Mouse (Mus musculus) midbrain, embryonic 14.5 days (tissue): ENCODE results near the gene D430042O09Rik. TPM values are rescaled to one million over a fixed set of nuclear protein-coding genes. Genes with fewer than 3 reads are reported as not detected.

Source experiments
- ATAC-seq: fragments of 200-750 bp; cut with Nextera tagmentation; 2 replicates; pipeline ENCODE4 v1.8.0; 2017; ENCODE audit warnings: moderate number of reproducible peaks, moderate library complexity; ENCODE audit not compliant: low FRiP score, low TSS enrichment
- DNase-seq: peaks from one replicate; pipeline ENCODE4 v3.0.0-alpha.2; 2015
- H3K27ac ChIP-seq: fragments of 300-500 bp; sonication (generic); replicated peaks from 2 replicates; pipeline ENCODE4 v1.5.1; 2014; ENCODE audit warnings: mild to moderate bottlenecking, low read depth, low read length, moderate library complexity
- H3K27me3 ChIP-seq: fragments of 300-500 bp; sonication (generic); 2 replicates; pipeline ENCODE4 v1.6.1; 2014; ENCODE audit warnings: low read length, control low read depth, mixed read lengths; ENCODE audit not compliant: control insufficient read depth, insufficient read depth
- H3K36me3 ChIP-seq: fragments of 300-500 bp; sonication (generic); 2 replicates; pipeline ENCODE4 v1.6.1; 2014; ENCODE audit warnings: low read length, control low read depth; ENCODE audit not compliant: control insufficient read depth, insufficient read depth
- H3K4me1 ChIP-seq: fragments of 300-500 bp; sonication (generic); 2 replicates; pipeline ENCODE4 v1.6.1; 2014; ENCODE audit warnings: mild to moderate bottlenecking, antibody characterized with exemption, low read length, control low read depth; ENCODE audit not compliant: control insufficient read depth, insufficient read depth
- H3K4me2 ChIP-seq: fragments of 300-500 bp; sonication (generic); 2 replicates; pipeline ENCODE4 v1.6.1; 2014; ENCODE audit warnings: mild to moderate bottlenecking, low read length, moderate library complexity
- H3K4me3 ChIP-seq: fragments of 300-500 bp; sonication (generic); replicated peaks from 2 replicates; pipeline ENCODE4 v1.5.1; 2014; ENCODE audit warnings: low read depth, low read length
- H3K9ac ChIP-seq: fragments of 300-500 bp; sonication (generic); replicated peaks from 2 replicates; pipeline ENCODE4 v1.6.1; 2014; ENCODE audit warnings: mild to moderate bottlenecking, low read length, moderate library complexity
- H3K9me3 ChIP-seq: fragments of 300-500 bp; sonication (generic); 2 replicates; pipeline ENCODE4 v1.6.1; 2016; ENCODE audit warnings: low read length, control low read depth, mixed read lengths; ENCODE audit not compliant: control insufficient read depth
- WGBS: fragments of 180-500 bp; shearing (Covaris S2); extraction: QIAGEN DNeasy Blood & Tissue Kit; methylation state at CpG from one replicate; pipeline ENCODE4 v1.1.7; 2014; 5-methylcytosine and 5-hydroxymethylcytosine counted together
- polyA plus RNA-seq: library from polyadenylated mRNA; unstranded; fragments of >200 nt; fragmentation: Nextera tagmentation; extraction: Ambion mirVana; gene quantifications from 2 replicates; pipeline ENCODE4 v1.2.1, GENCODE M21; 2014

The D430042O09Rik gene
- polyA plus RNA-seq, 1 experiment from 2014 or later, result 8.7 TPM

DNA sequence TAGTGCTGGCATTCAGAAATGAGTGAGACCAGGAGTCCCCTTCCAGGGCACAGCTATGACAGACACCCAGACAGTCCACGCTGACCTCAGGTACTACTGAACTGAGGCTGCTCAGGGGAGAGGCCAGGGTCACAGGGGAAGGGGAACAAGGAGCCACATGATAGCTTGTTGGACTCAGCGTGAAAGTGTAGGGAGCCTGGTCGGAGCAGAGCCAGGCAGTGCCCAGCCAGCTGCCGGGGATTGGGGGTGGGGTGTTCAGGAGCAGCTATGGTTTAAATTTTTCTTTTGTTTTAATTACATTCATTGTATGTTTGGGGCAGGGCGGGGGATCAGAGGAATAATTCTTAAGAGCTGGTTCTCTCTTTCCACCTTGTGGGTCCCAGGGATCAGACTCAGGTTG, 120.9 kb downstream of the D430042O09Rik start:
- ATAC-seq (no peak), DNase-seq (no peak)
- 77% methylated on average over 5 of the region's 5 CpGs for WGBS
- H3K4me1 ChIP-seq, result peaks cover 5% of the 10 kb centered on the region
- H3K9ac ChIP-seq, result no peak overlapping the region
- H3K9me3 ChIP-seq, result no peaks in the 10 kb centered on the region
- no peak overlapping the region for H3K4me2 ChIP-seq
- no peak overlapping the region for H3K4me3 ChIP-seq
- H3K27me3 ChIP-seq, result no peaks in the 10 kb centered on the region
- H3K27ac ChIP-seq, result 0 out of 2 replicates have a peak overlapping the region, but pooled peaks have one; percentile 58
- no peaks in the 10 kb centered on the region for H3K36me3 ChIP-seq

DNA sequence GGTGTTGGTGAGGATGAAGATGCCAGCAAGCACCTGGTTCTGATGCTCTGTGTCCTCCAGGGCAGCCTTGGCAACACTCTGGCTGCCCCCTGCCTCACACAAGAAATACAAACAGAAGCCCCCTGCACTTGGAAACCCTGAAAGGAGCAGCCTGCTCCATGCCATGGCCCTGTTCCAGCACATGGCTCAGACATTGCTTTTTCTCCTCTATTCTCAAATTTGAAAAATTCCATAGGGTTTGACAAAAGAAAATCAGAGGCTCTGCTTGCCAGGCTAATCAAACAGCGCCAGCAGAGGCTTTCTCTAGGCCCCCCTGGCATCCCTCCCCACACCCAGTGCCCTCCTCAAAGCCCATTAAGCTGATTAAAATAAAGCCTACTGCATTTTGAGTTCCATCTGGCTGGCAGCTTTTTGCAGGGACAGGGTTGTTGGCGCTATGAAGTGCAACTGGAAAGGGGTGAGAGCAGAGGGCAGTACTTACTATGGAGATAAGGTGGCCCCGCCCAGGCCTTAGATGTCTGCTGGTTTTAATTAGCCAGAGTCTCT, 121.5 kb downstream of the D430042O09Rik start:
- no peaks in the 10 kb centered on the region for H3K27me3 ChIP-seq

DNA sequence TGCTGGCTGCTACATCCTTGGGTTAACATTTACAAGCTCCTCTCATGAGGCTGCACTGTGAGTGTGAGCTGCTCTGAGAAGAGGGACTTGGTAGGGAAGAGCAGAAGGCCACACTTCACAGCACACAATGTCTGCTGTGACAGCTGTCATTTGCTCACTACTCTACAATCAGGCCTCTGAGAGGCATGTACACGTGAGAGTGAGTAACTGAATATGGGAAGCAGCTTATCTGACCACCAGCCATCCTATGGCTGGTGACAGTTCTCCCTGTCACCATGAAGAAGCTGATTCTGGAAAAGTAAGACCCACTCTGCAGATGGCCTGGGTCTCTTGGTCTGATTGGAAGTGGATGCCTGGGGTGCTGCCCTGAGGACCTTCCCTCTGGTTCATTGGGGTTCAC, 125.1 kb downstream of the D430042O09Rik start:
- Histone ChIP-seq H3K27me3 (no peaks in the 10 kb centered on the region), H3K27ac (no peak overlapping the region), H3K36me3 (no peaks in the 10 kb centered on the region), H3K4me3 (no peak overlapping the region), H3K4me1 (peaks cover 11% of the 10 kb centered on the region), H3K4me2 (no peak overlapping the region), H3K9ac (no peak overlapping the region), H3K9me3 (no peaks in the 10 kb centered on the region)
- WGBS, result 52% methylated on average over 1 of the region's 1 CpGs
- no peak for DNase-seq
- no peak for ATAC-seq

More for the DNA sequence above, 121.5 kb downstream of the D430042O09Rik start:
- Histone ChIP-seq H3K9me3 (no peaks in the 10 kb centered on the region), H3K9ac (no peak overlapping the region), H3K4me1 (peaks cover 5% of the 10 kb centered on the region), H3K27ac (peak overlapping the region; percentile 58), H3K4me3 (no peak overlapping the region), H3K4me2 (no peak overlapping the region), H3K36me3 (no peaks in the 10 kb centered on the region)
- peak; percentile 64 for DNase-seq
- no peak for ATAC-seq
- 52% methylated on average over 3 of the region's 3 CpGs for WGBS

DNA sequence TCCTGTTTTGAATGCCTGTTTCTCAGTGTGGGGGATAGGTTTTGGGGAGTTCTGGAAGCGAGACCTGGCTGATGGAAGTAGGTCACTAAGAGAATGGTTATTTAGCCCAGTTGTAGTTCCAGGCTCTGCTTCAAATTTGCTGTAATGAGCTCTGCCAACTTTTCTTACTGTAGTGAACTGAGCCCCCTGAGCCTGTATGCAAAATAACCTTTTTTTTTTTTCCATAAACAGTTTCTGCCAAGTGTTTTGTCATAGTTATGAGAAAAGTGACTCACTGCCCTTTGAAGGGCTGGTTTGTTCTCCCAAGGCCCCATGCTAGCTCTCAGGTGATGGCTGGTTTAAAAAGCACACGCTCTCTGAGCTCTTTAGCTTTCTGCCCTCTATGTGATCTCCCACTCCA, 125.8 kb downstream of the D430042O09Rik start:
- Histone ChIP-seq H3K36me3 (no peaks in the 10 kb centered on the region), H3K27ac (no peak overlapping the region), H3K9me3 (no peaks in the 10 kb centered on the region), H3K9ac (no peak overlapping the region), H3K4me1 (peaks cover 18% of the 10 kb centered on the region), H3K4me2 (no peak overlapping the region), H3K27me3 (no peaks in the 10 kb centered on the region), H3K4me3 (no peak overlapping the region)
- ATAC-seq (no peak), DNase-seq (no peak)
- 91% methylated on average over 2 of the region's 2 CpGs for WGBS

DNA sequence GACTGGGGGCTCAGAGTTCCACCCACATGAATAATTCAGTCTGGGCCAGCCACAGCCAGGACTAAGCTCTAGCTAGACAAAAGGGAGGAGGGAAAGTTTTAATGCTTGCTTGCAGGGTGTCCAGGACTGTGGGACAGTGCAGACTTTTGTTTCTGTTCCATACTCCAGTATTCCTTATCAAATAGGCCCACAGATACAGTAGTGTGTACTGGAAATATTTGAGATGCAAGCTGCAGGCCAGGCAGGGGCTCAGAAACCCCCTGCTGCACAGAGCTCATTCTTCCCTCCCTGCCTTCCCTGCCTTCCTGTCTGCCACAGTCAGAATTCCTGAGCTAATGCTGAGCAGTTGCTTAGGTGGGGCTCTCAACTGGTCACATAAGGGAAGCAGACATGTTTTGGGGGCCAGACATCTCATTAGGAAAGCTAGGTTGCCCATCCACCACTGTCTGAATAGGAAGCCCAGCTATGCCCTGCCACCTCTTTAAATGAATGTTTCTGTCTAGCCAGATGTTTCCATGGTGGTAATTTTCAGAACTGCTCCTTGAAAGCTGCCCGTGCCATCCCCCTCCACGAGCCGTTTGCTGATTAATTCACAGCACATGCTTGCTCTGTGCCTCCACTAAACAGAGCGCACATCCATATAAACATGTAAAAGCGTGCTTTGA, 130.5 kb downstream of the D430042O09Rik start:
- no peak overlapping the region; the same call in 1 of the 2 replicates for H3K9ac ChIP-seq
- 11% methylated on average over 5 of the region's 5 CpGs for WGBS
- H3K4me2 ChIP-seq, result no peak overlapping the region
- H3K4me3 ChIP-seq, result no peak overlapping the region
- DNase-seq, result peak; percentile 69
- H3K36me3 ChIP-seq, result peaks cover 7% of the 10 kb centered on the region; the same call in 1 of the 2 replicates
- ATAC-seq, result peak; percentile 43; the same call in 1 of the 2 replicates
- peaks cover 19% of the 10 kb centered on the region for H3K4me1 ChIP-seq
- H3K27me3 ChIP-seq, result no peaks in the 10 kb centered on the region
- no peaks in the 10 kb centered on the region for H3K9me3 ChIP-seq
- peak overlapping the region; percentile 82 for H3K27ac ChIP-seq

DNA sequence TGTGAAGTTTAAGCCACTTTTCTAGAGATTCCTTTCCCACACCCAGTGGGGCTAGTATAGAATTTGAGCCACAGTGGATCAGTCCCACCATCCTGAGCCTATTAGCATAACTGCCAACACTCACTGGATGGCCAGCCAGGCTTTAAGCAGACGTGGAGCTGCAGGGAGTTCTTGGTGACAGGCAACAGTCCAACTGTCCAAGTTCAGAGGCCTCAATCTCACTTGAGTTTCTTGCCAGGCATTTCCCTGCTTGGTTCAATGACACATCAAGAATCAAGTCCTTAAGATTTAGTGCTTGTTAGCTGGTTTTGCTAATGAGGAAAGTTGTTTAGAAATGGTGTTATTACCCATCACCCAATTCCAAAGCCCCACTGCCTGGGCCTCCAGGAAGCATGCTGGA, 137.9 kb downstream of the D430042O09Rik start:
- H3K27me3 ChIP-seq, result no peaks in the 10 kb centered on the region
- H3K4me1 ChIP-seq, result no peaks in the 10 kb centered on the region
- 37% methylated on average over 1 of the region's 1 CpGs for WGBS
- no peak for DNase-seq
- H3K36me3 ChIP-seq, result peaks cover 12% of the 10 kb centered on the region; the same call in 1 of the 2 replicates
- no peak overlapping the region for H3K9ac ChIP-seq
- no peak overlapping the region for H3K4me3 ChIP-seq
- no peaks in the 10 kb centered on the region for H3K9me3 ChIP-seq
- ATAC-seq, result no peak
- no peak overlapping the region for H3K27ac ChIP-seq
- H3K4me2 ChIP-seq, result no peak overlapping the region

DNA sequence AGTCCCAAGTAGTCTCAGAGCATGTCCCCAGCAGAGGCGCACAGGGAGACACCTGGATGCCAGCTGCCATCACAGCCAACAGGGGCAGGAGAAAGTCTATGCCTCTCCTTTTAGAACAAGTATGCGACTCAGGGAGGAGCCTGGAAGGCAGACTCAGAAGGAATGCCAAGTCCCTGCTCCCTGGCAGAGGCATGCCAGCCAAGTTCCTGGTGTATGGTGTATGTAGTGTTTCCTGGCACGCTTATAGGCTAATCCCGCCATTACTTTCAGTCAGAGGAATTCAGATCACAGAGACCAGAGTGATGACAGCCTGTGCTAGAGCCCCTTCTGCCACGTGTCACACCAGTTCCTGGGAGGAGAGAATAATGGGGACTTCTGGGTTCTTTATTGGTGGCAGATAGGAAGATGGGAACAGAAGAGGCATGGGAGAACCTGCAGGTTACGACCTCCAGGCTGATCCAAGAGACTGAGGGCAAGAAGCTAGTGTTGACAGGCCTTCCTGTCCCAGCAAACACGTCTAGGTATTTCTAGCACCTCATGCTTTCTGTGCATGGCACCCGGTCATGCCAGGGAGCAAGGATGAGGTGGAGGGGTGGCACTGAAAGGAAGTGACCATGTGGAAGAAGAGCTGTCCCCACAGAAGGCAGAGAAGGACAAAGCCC, 139.3 kb downstream of the D430042O09Rik start:
- no peak overlapping the region for H3K9ac ChIP-seq
- no peak overlapping the region for H3K4me2 ChIP-seq
- WGBS, result 85% methylated on average over 8 of the region's 8 CpGs
- H3K4me3 ChIP-seq, result no peak overlapping the region
- H3K27ac ChIP-seq, result no peak overlapping the region
- DNase-seq (no peak), ATAC-seq (no peak)
- peaks cover 15% of the 10 kb centered on the region; the same call in 1 of the 2 replicates for H3K36me3 ChIP-seq
- no peaks in the 10 kb centered on the region for H3K4me1 ChIP-seq
- H3K27me3 ChIP-seq, result no peaks in the 10 kb centered on the region
- no peaks in the 10 kb centered on the region for H3K9me3 ChIP-seq

DNA sequence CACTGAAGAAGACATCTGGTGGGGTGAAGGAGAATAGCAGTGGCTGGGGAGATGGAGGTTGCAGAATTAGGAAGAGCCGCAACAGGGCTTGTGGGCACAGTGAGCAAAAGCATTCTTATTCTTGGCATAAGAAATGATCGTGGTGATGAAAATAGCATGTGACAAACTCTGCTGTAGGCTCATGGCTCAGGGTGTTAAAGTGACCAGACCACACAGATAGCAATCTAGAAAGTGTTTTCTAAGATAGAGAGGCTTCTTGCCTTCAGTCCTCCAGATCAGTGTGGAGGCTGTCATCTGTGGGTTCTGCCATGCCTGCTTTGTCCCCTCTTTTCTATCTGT, 139.8 kb downstream of the D430042O09Rik start:
- no peak overlapping the region for H3K27ac ChIP-seq
- no peaks in the 10 kb centered on the region for H3K27me3 ChIP-seq
- no peak overlapping the region for H3K4me2 ChIP-seq
- no peak overlapping the region for H3K9ac ChIP-seq
- no peaks in the 10 kb centered on the region for H3K4me1 ChIP-seq
- H3K9me3 ChIP-seq, result no peaks in the 10 kb centered on the region
- no peak overlapping the region for H3K4me3 ChIP-seq
- DNase-seq (no peak), ATAC-seq (no peak)
- peaks cover 14% of the 10 kb centered on the region; the same call in 1 of the 2 replicates for H3K36me3 ChIP-seq
- 94% methylated on average over 2 of the region's 2 CpGs for WGBS
